Mouse (Mus musculus): Measurements from ENCODE around the gene Des.

Des gene

DNA sequence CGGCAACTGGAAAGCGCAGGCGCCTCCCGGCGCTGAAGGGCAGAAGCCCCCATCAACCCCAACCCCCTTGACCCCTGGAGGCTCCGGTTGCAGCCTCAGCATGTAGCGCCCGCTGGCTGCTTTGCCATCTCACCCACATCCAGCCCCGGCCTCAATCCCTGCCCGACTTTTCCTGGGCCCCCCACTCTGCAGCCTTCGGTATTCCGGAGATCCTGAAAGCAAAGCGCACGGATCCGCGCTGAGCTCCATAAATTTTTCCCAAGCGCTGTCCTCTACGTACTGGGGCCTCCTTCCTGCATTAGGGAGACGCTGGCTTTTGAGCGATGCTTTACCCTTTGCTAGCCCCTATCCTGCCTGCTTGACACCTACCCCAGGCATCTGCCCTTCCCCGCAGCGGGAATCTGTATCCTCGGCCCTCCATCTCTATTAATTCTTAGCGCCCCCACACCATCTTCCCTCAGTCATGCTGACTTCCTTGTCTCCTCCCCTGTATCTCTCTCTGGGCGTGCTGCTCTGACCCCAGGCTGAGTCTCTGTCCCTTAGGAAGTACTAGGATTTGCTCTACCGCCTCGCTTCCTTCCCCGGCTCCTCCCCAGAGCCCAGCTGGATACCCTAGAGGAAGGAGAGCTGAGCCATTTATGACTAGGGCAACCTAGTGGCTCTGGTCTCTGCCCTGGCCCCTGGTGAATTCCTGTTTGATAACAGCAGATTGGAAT is 22.4 kb downstream of the Des start:
- DNase-seq (ENCODE audit: low spot score): peak; percentile 69

DNA sequence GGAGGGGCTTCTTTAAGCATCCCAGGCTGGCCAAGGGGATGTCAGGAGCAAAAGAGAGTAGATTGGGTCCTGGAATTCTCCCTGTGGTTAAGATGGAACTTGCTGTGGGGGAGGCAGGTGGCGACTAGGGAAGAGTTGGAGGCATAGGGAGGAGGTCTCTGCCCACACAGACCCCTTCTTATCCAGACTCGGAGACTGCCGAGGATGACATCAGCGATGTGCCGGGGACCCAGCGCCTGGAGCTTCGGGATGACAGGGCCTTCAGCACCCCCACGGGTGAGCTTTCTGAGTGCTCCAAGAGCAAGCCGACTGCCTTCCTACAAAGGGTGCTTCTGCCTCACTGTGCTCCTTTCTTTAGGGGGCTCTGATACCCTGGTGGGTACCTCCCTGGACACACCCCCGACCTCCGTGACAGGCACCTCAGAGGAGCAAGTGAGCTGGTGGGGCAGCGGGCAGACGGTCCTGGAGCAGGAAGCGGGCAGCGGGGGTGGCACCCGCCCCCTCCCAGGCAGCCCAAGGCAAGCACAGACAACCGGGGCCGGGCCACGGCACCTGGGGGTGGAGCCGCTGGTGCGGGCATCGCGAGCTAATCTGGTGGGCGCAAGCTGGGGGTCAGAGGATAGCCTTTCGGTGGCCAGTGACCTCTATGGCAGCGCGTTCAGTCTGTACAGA is 24.5 kb downstream of the Des start:
- no peak for DNase-seq (ENCODE audit: low spot score)

DNA sequence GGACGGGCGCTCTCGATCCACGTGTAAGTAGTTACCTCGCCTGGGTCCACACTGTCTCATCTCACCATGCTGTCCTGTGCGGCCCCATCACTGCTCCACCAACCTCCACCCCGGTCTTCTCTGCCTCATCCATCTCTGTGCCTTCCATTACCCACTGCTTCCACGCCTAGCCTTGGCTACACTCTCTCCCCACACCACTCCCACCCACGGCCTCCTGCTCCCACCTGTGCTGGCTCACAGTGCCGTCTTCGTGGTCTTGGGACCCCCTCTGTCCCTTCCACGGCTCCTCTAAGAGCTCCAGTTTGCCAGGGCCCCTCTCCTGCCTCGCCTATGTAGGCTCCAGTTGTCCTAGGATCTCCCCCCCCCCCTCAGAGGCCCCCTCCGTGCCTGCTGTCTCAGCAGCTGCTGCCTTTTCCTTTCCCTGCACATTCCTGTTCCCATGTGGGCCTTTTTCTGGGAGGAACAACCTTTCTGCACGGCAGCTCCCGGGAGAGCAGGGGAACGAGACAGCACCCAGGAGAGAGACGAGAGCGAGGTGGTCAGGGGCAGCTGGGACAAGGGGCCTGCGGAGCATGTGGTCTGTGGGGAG is 25.1 kb downstream of the Des start:
- DNase-seq (ENCODE audit: low spot score): no peak

DNA sequence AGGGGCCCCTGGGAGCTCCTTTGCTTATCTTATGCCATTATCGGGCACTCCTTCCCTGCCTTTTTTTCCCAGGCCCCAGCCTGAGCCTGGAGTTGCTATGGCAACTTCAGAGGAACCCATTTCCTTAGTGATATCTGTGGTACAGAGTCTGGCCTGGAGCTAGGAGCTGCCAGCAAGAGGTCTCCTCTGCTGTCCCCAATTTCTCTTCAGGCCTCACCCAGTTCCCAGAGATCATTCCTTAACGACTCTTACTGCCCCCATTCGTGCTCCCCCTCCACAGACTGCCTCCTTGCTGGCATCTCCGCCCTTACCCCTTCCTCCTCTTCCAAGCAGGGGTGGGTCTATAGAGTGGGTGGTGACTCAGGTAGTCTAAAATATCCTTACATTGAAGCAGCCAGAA is 26.0 kb downstream of the Des start:
- peak; percentile 64 for DNase-seq (ENCODE audit: low spot score)

DNA sequence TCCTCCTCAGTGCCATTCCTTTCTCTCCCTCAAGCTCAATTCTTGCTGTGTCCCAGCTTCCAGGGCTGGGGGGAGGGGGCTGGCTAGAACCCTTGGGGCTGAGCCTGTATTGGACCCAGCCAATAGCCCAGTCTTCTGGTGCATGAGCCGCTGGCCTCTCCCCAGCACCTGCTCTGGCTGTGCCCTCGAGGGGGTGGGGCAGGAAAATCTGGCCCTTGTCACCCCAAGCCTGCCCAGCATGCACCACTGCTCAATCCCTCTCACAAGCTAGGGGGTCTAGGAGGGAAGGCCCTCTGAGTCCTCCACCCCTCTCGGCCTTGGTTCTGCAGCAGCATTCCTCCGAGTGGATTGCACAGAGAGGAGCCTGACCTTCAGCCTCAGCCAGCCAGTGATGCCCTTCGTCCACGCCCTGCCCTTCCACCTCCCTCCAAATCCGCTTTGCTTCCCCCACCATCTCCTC is 27.4 kb downstream of the Des start:
- DNase-seq (ENCODE audit: low spot score): no peak

DNA sequence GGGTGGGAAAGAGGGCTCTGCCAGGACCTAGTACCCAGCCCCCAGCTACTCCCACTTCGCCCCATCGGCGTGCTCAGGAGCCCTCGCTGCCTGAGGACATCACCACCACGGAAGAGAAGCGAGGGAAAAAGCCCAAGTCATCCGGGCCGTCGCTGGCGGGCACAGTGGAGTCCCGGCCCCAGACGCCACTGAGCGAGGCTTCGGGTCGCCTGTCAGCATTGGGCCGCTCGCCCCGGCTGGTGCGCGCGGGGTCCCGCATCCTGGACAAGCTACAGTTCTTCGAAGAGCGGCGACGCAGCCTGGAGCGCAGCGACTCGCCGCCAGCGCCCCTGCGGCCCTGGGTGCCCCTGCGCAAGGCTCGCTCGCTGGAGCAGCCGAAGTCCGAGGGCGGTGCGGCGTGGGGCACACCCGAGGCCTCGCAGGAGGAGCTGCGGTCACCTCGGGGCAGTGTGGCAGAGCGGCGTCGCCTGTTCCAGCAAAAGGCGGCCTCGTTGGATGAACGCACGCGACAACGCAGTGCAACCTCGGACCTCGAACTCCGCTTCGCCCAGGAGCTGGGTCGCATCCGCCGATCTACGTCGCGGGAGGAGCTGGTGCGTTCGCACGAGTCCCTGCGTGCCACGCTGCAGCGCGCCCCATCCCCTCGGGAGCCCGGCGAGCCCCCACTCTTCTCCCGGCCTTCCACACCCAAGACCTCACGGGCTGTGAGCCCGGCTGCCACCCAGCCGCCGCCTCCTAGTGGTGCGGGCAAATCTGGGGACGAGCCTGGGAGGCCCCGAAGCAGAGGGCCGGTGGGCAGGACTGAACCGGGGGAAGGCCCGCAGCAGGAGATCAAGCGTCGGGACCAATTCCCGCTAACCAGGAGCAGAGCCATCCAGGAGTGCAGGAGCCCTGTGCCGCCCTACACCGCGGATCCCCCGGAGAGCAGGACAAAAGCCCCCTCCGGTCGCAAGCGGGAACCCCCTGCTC is 28.1 kb downstream of the Des start:
- DNase-seq (ENCODE audit: low spot score): no peak

DNA sequence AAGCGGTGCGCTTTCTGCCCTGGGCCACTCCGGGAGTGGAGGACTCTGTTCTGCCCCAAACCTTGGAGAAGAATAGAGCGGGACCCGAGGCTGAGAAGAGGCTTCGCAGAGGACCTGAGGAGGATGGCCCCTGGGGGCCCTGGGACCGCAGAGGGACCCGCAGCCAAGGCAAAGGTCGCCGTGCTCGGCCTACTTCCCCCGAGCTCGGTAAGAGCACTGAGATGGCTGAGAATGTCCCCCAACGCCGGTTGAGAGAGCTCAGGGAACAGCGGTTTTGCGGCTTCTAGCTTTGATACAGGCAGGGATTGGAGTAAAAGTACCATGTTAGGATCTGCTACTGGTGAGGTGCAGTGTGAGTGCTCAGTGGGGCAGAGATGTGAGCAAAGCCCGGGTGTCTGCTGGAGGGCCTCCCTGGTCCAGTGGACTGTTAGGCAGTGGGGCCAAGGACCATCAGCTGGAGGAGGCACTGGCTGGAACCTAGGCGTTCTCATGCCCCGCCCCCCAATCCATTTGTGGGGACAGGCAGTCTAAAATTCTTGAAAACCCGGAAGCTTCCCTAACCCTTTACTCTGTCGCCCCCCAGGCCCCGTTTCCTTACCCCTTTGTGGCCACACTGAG is 28.9 kb downstream of the Des start:
- no peak for DNase-seq (ENCODE audit: low spot score)

DNA sequence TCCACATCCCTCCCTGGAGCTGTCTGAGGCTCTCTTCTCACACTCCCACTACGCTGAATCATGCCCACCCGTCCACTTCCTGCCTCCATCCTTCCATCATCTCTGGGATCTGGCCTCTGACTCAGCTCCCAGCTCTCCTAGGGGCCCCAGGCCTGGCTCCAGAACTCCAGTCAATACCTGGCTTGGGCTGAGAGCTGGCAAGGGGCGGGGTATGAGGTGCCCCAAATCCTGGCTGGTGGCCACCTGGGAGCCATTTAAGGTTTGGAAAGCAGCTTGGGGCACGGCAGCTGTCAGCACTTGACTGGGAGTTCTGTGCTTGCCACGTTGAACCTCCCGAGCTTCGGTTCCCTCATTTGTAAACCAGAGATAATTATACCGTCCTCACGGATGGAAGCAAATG is 33.0 kb downstream of the Des start:
- DNase-seq (ENCODE audit: low spot score): peak; percentile 80

DNA sequence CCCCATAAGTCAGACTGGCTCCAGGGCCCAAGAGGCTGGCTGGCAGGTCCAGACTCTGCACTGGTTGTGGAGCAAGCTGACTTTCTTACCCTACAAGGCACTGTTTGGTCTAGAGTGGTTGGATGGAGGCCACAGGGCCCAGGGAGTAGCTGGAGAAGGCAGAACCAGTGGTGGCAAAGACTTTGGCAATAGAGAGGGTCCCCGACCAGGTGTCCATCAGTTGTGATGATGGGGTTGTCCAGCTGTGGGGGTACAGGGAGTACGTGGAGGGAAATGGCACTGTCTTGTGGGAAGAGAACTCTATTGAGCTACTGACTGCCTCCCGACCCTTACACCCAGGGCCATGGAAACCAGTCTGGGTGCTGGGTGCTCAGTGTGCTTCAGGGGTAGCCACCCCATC is 33.7 kb downstream of the Des start:
- DNase-seq (ENCODE audit: low spot score): no peak

DNA sequence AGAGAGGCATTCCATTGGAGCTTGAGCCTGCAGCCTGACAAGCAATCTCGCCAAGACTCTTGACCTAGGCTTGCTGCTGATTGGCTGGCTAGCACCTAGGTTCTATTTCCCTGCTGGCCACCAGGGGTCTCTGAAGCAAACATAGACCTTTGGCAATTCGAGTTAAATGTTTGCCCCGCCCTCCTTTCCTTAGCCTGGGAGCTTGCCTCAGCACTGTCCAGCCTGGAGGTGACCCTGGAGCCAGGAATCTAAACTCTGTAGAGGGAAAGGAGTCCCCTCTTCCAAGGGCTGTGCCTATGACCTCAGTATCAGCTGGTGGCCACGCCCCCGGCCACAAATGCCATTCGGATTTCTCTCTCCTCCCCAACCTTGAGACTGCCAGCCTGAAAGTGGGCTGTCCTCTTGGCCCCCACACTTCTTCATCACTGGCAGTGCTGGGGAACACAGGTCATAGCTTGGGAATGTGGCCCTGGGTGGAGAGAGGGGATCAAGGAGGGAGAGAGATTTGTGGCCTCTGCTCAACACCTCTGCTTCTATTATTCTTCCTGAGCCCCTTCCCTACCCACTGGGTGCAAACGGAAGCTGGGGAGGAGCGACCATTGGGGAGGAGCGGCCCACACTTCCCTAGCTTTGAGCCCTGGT is 38.8 kb downstream of the Des start:
- peak; percentile 86 for DNase-seq (ENCODE audit: low spot score)

DNA sequence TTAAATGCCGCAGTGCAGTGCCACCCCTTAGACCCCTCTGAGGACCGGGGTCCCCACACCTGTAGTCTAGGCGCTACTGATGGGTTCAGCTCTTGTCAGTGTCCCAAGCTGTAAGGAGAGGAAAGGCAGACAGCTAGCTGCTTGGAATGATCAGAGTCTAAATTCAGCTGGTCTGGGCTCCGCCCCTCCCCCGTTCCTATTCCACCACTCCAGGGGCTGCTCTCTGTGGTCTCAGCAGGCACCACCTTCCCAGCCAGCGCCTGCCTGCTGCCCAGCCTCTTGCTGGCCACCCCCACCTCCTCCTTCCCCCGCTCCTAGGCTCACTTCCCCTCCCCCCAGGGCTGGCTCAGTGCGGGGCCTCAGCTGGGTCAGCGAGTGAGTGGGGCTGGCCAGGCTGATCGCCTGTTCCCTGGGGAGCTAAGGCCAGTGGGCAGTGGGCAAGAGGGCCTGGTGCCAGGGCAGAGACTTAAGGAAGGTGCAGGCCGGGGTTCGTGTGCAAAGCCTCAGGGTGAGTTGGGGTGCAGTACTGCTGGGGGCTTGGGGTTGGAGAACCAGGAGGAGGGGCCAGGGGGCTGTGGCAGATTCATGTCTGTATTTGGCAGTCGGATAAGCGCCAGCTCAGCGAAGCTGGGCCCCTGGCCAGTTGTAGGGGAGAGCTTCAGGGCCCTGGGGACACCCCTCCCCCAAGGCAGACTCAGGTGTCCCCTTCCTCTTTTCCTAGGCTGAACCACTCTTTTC is 39.8 kb downstream of the Des start:
- DNase-seq (ENCODE audit: low spot score): peak; percentile 91

DNA sequence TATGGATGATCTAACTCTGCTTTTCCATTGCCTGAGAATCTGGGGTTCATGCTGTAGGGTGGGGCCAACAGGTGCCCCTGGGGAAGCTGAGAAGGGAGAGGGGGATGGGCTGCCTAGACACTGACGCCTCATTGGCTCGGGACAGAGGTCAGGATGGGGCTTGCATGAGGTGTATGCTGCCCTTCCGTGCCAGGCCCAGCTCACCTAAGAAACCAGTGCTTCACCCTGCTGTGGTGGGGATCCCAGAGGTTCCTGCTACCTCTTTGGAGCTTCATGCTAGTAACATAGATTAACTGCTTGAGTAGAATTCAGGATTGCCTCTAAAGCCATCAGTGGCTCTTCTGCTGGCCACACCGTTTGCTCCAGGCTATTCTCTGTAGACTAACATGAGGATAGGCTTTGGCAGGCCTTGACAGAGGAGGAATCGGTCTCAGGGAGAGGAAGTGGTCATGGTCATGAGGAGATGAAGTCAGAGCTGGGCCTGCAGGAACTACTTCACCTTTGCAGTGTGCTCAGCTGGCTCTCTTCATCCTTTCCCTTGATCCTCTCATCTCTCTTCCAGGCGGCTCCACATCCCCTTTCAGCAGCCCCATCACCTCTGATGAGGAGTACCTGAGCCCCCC is 40.5 kb downstream of the Des start:
- DNase-seq (ENCODE audit: low spot score): peak; percentile 45

DNA sequence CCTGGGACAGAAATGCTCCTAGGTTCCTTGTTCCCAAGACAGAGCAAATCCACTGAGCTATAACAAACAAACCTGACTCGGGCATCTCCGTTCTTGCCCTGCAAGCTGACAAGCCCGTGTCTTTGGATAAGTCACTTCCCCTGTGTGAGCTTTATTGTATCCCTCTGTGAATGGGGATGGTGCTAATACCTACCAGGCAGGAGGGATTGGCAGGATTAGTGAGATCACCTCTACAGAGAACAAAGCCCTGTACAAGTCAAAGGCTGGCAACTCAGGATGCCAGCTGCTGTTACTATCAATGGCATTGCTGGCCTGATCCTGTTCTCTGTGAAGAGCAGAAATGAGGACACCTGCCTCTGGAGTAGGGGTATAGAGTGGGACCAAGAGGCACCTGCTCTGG is 45.4 kb downstream of the Des start:
- no peak for DNase-seq (ENCODE audit: low spot score)

DNA sequence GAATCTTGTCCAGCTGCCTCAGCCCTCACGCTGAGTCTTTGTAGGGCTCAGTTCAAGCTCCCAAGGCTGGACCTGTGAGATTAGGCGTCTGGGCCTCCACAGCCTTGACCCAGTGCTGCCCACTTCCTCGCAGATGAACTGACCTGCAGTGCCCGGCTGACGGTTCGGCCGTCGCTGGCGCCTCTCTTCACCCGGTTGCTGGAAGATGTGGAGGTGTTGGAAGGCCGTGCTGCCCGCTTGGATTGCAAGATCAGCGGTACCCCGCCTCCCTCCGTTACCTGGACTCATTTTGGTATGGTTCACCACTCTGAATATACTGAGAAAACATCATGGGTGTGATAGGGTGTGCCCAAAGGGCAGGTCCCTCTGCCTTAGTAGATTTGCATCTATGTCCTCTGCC is 46.0 kb downstream of the Des start:
- no peak for DNase-seq (ENCODE audit: low spot score)

DNA sequence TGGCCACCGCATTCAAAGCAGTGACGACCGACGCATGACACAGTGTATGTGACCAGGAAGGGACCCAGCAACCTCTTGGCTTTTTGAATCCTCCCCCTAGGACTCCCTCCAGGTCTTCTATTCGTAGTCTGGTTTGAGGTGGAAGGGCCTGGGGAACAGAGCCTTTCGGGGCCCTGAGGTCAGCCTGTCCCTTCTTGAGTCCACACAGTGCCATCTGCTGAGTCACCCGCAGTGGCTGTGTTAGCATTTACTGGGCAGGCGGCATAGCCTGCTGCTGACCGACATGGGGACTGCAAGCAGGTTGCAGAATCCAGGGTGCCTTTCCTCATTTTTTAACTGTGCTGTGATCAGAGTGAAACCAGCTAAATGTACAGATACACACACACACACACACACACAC is 46.9 kb downstream of the Des start:
- DNase-seq (ENCODE audit: low spot score): no peak

DNA sequence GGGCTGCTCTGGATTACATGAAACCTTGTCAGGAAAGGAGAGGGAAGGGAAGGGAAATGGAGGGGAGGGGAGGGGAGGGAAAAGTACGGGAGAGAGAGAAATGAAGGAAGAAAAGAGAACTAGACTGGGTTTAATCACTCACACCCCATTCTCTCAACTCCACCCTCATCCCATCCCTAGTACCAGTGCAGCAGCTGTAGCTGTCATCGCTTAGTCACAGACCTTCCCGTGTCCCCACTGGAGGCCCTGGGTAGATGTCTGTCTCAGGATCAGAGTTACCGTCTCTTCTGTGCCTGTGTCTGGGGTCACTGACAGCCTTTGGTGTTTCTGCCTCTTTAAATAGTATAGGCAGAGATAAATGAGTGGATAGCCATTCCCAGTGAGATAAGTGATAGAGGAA is 48.1 kb downstream of the Des start:
- DNase-seq (ENCODE audit: low spot score): no peak

DNA sequence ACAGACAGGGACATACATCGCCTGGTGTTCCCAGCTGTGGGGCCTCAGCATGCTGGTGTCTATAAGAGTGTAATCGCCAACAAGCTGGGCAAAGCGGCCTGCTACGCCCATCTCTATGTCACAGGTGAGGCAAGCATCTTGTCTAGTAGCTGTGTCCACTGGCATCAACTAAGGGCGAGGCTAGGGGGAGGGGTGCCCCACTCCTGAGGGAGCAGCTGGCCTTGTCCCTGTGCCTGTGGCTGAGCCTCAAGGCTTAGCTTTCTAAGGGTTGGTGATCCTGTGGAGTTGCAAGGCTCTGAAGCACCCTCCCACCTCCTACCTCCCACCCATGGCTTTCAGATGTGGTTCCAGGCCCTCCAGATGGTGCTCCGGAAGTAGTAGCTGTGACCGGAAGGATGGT is 49.8 kb downstream of the Des start:
- DNase-seq (ENCODE audit: low spot score): no peak

DNA sequence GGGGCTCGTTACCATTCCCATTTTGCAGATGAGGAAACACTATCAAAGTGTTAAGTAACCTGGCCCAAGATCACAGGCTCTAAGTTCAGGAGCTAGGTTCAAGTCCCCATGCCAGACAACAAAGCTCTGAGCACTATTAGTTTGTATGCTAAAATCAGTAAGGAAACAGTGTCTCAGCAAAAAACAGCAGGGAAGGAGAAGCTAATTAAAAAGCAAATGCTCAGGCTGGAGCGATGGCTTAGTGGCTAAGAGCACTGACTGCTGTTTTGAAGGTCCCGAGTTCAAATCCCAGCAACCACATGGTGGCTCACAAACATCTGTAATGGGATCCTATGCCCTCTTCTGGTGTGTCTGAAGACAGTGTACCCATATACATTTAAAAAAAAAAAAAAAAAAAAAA is 52.1 kb downstream of the Des start:
- DNase-seq (ENCODE audit: low spot score): no peak

DNA sequence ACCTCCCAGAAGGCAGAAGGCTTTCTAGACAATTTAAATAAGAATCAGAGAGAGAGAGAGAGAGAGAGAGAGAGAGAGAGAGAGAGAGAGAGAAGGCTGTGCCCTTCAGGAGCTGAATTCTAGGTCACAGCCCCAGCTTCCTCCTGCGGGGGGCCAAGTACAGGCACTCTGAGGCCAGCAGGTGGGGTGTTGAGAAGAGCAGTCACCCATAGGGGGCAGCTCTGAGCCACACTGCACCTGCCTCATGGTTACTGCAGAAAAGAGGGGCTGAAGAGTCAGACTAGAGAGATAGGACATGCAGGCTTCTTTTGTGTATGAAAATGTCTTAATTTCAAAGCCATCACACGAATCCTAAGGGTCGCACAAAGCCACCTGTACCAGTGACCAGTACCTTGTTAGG is 53.6 kb downstream of the Des start:
- peak; percentile 57 for DNase-seq (ENCODE audit: low spot score)

Data from MN1 (cell line).